Mouse (Mus musculus) right cerebral cortex, postnatal 10 days (tissue): ENCODE measurements around the gene Pcbp3.

Source experiments
- DNase-seq, 2 experiments: peaks; one replicate each; pipeline ENCODE4 v3.0.0; 2021; ENCODE audit warnings: low spot score in 2 of 2

Pcbp3 gene

DNA sequence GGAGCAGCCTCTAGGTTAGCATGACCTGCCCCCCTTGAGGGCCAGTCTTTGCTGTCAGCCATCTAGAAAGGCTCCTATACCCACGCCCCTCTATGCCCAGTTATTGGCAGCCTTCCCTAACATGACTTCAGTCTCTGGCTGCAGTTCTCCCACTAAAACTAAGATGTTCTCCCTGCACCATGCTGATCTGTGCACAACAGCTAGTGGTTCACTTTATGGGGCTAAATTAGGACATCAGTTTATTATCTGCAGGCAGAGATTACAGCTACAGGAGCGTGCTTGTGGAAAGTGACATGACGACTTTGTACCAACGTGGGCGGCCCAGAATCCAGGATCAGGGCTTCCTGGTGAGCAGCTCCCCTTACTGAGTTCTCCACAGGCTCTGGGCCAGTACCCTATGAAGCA lies 160.4 kb downstream of the Pcbp3 start:
- no peak for DNase-seq

GRCm38 (mm10) chr10:76798751-76799585 lies 162.7 kb downstream of the Pcbp3 start:
- no peak for DNase-seq

DNA sequence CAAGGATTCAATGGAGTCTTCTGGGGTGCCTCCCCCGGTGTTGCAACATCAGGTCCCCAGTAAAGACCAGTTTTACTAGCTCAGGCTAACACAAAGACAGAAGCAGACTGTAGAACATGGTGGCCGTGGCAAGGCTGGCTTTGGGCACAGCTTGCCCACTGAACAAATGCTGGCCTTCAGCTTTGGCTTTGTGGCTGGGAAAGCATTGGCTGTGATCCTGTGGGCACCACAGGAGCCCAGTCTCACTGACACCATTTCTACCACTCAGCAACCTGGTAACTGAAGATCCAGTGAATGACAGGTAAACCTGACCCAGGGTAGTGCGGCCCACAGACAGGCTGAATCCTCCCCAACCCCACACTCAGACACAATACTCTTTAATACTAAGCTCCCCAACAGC lies 167.6 kb downstream of the Pcbp3 start:
- DNase-seq, result no peak

DNA sequence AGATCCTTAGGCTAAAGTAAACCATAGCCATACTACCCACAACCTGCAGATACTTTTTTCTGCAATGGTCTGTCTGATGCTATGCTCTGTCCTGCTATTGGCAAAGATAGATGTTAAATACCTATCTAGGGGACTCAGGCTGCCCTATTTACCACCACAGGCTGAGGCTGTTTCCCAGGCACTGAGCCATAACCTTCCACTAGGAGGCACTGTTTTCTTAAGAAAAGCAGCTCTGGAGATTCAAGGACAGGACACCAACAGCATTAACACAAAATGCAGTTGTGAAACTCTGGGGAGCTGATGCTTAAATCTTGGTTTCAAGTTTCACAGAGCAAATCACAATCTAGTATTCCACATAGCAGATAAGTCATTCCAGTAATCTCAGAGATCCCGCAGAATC lies 170.2 kb downstream of the Pcbp3 start:
- peak in 1 of 2 experiments; percentile 52 for DNase-seq

DNA sequence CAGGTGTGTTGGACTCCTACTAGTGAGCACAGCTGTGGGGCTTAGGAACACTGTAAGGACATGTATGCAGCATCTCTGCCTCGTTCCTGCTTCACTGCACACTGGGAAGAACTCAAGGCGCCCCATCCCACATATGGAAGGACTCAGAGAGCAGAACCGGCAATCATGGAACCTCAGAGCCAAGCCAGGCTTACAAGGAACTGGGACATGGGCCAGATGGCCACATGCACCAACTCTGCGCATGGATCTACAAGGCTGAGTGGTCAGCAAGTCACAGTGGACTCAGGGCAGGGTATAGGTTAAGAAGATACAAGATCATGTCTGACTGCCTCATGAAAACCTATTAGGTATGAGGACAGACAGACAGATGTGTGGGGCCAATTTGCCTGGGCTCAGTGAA lies 171.8 kb downstream of the Pcbp3 start:
- DNase-seq, result no peak

DNA sequence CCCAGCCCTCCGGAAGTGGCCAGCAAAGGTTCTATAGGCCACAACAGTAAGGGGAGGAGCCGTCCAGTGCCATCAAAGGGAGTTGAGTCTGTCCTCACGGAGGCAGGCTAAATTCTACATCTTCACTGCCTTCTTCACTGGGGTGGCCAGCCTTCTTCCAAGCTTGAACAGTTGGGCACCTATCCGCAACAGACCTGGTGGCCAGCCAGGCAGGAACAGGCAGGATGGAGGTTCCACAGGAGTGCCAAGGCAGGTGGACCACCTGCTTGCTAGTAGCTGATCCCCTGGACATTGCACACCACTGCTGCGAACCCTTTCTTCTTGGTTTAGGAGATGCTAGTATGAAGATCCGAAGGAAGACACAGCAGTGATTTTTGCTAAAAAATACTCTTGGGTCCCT lies 176.4 kb downstream of the Pcbp3 start:
- no peak for DNase-seq

DNA sequence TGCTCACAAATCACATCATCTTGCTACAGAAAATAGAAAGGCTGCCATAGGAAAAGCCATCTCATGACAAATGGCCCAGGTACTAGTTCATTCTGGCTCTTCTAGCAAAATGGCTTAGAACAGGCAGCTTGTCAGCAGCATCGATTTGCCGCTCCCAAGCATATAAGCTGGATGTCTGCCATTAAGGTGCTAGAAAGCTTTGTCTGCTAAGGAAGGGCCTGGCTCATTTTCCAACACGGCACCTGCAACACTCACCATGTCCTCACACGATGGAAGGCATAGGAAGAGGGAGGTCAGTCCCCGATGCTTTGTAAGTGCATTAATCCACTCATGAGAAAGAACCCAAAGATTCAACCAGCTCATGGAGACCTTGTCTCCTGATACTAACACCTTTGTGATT lies 182.5 kb downstream of the Pcbp3 start:
- DNase-seq, result no peak

DNA sequence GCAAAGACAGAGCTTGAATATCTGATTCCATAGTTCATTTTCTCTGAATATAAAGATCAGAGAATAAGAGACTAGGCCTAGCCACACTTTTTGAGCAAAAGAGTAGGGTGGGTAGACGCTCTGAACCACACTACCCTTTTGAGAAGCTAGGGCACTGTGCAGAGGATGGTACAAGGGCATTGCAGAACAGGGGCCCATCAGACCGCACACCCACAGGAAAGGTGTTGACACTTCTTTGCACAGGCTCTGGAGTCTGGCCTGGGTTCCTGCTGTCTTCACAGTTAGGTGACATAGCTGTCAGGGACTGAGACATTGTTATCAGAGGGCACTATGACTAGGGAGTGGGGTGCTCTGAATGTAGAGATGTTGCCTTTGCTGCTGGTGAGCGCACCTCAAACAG lies 190.1 kb downstream of the Pcbp3 start:
- no peak for DNase-seq

DNA sequence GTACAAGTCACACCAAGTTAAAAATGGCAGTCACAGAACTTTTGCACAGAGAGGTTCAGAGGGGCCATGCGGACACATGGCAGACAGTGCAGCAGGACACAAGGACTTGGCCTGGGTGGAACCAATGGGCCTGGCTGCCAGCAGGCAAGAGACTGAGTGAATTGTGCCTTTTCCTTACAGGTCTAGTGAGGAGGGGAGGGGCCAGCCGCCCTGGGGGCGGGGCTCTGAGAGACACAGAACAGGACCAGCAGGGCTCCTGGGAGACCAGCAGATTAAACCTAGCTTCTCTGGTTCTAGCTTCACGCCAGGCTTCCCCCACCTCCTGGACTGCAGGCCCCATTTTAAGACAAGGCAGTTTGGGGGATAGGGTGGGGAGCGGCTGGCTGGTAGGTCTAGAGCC lies 190.6 kb downstream of the Pcbp3 start:
- DNase-seq, result no peak

GRCm38 (mm10) chr10:76769581-76769980 lies 192.1 kb downstream of the Pcbp3 start:
- no peak for DNase-seq

DNA sequence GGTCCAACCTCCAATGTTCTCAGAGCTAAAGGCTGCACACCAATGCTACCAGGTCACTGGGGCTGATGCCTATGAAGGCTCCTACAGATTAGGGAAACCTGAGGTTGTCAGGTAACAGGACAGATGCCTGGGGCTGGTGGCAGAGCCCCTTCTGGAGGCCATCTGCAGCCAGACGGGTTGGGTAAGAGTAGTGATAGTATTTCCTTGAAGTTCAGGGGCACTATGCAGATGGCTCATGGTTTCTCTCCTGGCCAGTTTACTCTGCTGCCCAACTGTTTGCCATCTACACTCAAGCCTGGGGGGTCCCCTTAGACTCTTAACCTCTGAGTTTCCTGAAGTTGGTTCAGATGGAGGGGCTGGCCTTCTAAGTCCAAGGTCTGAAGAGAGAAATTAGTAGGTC lies 195.5 kb downstream of the Pcbp3 start:
- DNase-seq, result no peak

GRCm38 (mm10) chr10:76764927-76765326 lies 196.8 kb downstream of the Pcbp3 start:
- peak in 1 of 2 experiments; percentile 6 for DNase-seq

GRCm38 (mm10) chr10:76763016-76763415 lies 198.7 kb downstream of the Pcbp3 start:
- peak in 1 of 2 experiments; percentile 20 for DNase-seq

DNA sequence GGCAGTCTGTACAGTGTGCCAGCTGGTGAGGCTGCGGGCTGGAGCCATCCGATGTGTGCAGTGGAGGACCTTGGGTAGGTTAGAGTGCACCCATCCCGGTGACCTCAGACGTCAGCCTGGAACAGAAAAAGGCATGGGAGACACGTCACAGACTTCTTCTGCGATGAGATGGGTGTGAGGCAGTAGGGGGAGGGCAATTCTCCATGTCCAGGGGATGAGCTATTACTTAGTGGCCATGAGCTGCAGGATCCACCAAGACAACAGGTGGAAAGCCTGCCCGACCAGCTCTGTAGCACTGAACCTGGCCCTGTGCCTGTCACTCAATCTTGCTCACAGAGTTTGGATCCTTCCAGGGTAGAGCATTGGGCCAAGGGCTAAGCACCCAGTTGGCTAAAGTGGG lies 199.3 kb downstream of the Pcbp3 start:
- DNase-seq, result peak in 1 of 2 experiments; percentile 25

- DNase-seq, result peak in 1 of 2 experiments; percentile 9
Measured at GRCm38 (mm10) chr10:76759878-76760277, 201.8 kb downstream of the Pcbp3 start.

DNA sequence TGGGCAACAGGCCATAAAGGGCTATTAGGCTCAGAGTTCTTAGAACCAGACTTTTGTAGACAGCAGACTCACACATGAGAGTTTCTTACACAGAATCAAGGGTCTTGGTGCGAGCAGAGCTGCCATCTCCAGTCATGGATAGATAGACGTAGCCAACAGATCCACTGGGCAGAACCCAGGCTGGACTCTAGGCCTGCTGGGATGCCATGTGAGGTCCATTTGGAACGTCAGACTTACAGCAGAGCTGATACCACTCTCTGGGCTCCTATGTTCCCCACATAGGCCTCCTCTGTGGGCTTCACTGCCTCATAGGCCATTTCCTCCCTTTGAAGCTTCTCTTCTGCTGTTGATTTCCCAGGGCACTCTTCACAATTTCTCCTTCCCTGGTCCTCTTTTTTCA lies 208.0 kb downstream of the Pcbp3 start:
- peak in 1 of 2 experiments; percentile 9 for DNase-seq

- DNase-seq, result peak in 1 of 2 experiments; percentile 30
Measured at GRCm38 (mm10) chr10:76744267-76744666, 217.4 kb downstream of the Pcbp3 start.

- DNase-seq, result peak in 1 of 2 experiments; percentile 18
Measured at GRCm38 (mm10) chr10:76736764-76737163, 224.9 kb downstream of the Pcbp3 start.

GRCm38 (mm10) chr10:76734979-76735378 lies 226.7 kb downstream of the Pcbp3 start:
- peak; percentile 84 to 91 for DNase-seq

GRCm38 (mm10) chr10:76733677-76734068 lies 228.0 kb downstream of the Pcbp3 start:
- DNase-seq, result peak; percentile 26 to 31

- DNase-seq, result peak; percentile 83 to 88
Measured at GRCm38 (mm10) chr10:76732881-76733676, 228.6 kb downstream of the Pcbp3 start.

GRCm38 (mm10) chr10:76732391-76732790 lies 229.3 kb downstream of the Pcbp3 start:
- peak in 1 of 2 experiments; percentile 19 for DNase-seq
